In the genomic region with DNA sequence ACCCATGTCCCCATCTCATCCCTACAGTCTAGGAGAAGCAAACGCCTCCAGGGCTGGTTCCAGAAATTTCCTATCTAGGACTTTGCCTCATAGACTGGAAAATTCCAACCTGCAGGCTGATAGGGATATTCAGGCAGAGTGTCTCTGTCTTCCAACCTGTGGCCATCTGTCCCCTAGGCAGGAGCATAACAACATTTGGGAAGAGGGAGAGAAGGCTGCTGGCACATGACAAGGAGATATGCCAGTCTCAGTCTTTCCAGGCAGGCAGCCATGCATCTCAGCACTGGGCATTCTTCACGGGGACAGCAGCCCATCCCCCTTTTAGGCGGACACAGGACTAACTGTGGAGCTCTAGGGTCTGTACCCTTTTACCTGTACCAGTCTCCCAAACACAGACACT, we compare ENCODE assay signal across 23 mouse cellular contexts.
DNase-seq lines count a peak whose midpoint lies in the region; ATAC-seq and TF ChIP-seq lines count a peak whose summit lies in the region.
"Had no signal": no experiment of that assay in that cellular context is flagged by ENCODE, and none has a peak within 500 bp of the region (broad histone marks: within the 10 kb centered on the region; RNA-seq: fewer than 3 reads in every experiment).

No protein-coding gene starts in this region.

- 49% methylated on average over 3 of the region's 3 CpGs for WGBS in forebrain, postnatal 0 days

- H3K27ac ChIP-seq in left cerebral cortex, adult 2 months: peak overlapping the region; percentile 51
- H3K27ac ChIP-seq in forebrain, postnatal 0 days (ENCODE audit: low read depth, low read length): no peak overlapping the region
- H3K27ac ChIP-seq: forebrain, embryonic 12.5 days; heart, embryonic 13.5 days; kidney, embryonic 15.5 days had no signal

- H3K4me1 ChIP-seq in forebrain, postnatal 0 days (ENCODE audit: insufficient read depth): peaks cover 31% of the 10 kb centered on the region

- no peak overlapping the region for H3K9ac ChIP-seq in forebrain, postnatal 0 days
- H3K9ac ChIP-seq: forebrain, embryonic 12.5 days; heart, embryonic 13.5 days; kidney, embryonic 15.5 days had no signal

- intact Hi-C loops in left cerebral cortex, adult 2 months (cut with DNase I): no loop called here
- intact Hi-C loops in left cerebral cortex, postnatal 10 days (cut with DNase I): no loop called here

- no peak for TF ChIP-seq CTCF in left cerebral cortex, adult 2 months (IDR thresholded peaks at IDR 0.05)
- TF ChIP-seq CTCF in forebrain, postnatal 0 days (IDR thresholded peaks at IDR 0.05; ENCODE audit: low read depth): no peak

- no peak overlapping the region for H3K4me3 ChIP-seq in left cerebral cortex, adult 2 months
- no peak overlapping the region for H3K4me3 ChIP-seq in forebrain, postnatal 0 days (ENCODE audit: low read depth, low read length)
- H3K4me3 ChIP-seq: forebrain, embryonic 12.5 days; heart, embryonic 13.5 days; kidney, embryonic 15.5 days; megakaryocyte, embryonic 14.5 days; myocyte had no signal

- no peaks in the 10 kb centered on the region for H3K9me3 ChIP-seq in forebrain, postnatal 0 days (ENCODE audit: low read length)
- H3K9me3 ChIP-seq: forebrain, embryonic 12.5 days; heart, embryonic 13.5 days; kidney, embryonic 15.5 days; megakaryocyte, embryonic 14.5 days had no signal

- H3K4me2 ChIP-seq in forebrain, postnatal 0 days (ENCODE audit: low read depth): no peak overlapping the region
- H3K4me2 ChIP-seq: forebrain, embryonic 12.5 days; heart, embryonic 13.5 days; kidney, embryonic 15.5 days; liver, embryonic 11.5 days had no signal

- H3K36me3 ChIP-seq in forebrain, postnatal 0 days (ENCODE audit: insufficient read depth): no peaks in the 10 kb centered on the region
- H3K36me3 ChIP-seq: forebrain, embryonic 12.5 days; heart, embryonic 13.5 days; kidney, embryonic 15.5 days had no signal

- no peaks in the 10 kb centered on the region for H3K27me3 ChIP-seq in forebrain, postnatal 0 days (ENCODE audit: insufficient read depth, low read length)
- H3K27me3 ChIP-seq: Patski had no signal

- DNase-seq in frontal cortex, postnatal 36 days (ENCODE audit: low spot score in 2 of 2): no peak
- no peak for DNase-seq in left cerebral cortex, adult 2 months (ENCODE audit: extremely low spot score in 1 of 2, low spot score in 2 of 2)
- no peak for DNase-seq in left cerebral cortex, postnatal 10 days (ENCODE audit: extremely low spot score in 1 of 2, low spot score in 2 of 2)
- DNase-seq in cerebellum, adult 8-10 months: peak; percentile 83
- peak; percentile 62 for DNase-seq in telencephalon, adult 2 months (ENCODE audit: low read depth, low spot score)
- DNase-seq in forebrain, postnatal 0 days: no peak
- DNase-seq: adrenal gland, adult 8-10 months; heart, postnatal 4 days; lung, adult 18-20 months; lung, postnatal 14 days; midbrain, embryonic 14.5 days; right cerebral cortex, postnatal 14 days had no signal

- peak; percentile 19 for ATAC-seq in frontal cortex, adult (ENCODE audit: low TSS enrichment)
- no peak for ATAC-seq in forebrain, postnatal 0 days
- ATAC-seq: CD4-positive, CD25-positive, alpha-beta regulatory T cell, adult 4 months; hindbrain, embryonic 16.5 days; intestine, postnatal 0 days; Patski had no signal

Comparison
In these comparisons a context has a peak if more than half of its experiments do, and no peak if none do; other contexts are left out.
1. DNase-seq: peak in cerebellum, adult 8-10 months (single experiment) and telencephalon, adult 2 months (single experiment); none in frontal cortex, postnatal 36 days (0 of 2), left cerebral cortex, adult 2 months (0 of 2), left cerebral cortex, postnatal 10 days (0 of 2) and forebrain, postnatal 0 days (single experiment).